Mouse (Mus musculus): ENCODE measurements around the gene Sync. TPM values are rescaled to one million over a fixed set of nuclear protein-coding genes. Genes with fewer than 3 reads are reported as not detected.

Gene Sync
- polyA plus RNA-seq, 1 experiment from 2014 or later = 0.13 TPM

DNA sequence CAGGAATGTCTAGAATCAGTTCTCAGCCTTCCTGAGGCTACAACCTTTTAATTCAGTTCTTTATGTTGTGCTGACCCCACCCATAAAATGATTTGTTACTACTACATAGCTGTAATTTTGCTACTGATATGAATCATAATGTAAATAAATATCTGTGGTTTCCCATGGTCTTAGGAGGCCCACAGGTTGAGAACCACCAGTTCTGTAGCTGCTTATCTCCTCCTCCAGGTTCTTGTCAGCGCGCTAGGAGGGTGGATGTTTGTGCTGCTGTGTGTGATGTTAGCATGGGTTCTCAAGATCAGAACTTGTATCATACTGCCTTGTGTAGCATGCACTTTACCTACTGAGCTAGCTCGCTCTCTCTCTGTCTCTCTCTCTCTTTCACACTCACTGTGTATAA lies 52.3 kb downstream of the Sync start:
- no peaks in the 10 kb centered on the region for H3K9me3 ChIP-seq (replicated peaks)
- ATAC-seq (ENCODE audit: low read depth) (peak; percentile 77), DNase-seq (no peak)
- H3K4me2 ChIP-seq = peak overlapping the region; percentile 50
- H3K36me3 ChIP-seq = peaks cover 30% of the 10 kb centered on the region
- 0 out of 2 replicates have a peak overlapping the region, but pooled peaks have one; percentile 1 for H3K4me3 ChIP-seq (replicated peaks)
- no peaks in the 10 kb centered on the region for H3K27me3 ChIP-seq
- peak overlapping the region; percentile 97 for H3K27ac ChIP-seq
- H3K4me1 ChIP-seq (replicated peaks) = peaks cover 50% of the 10 kb centered on the region
- peak overlapping the region; percentile 12 for H3K9ac ChIP-seq
- WGBS (ENCODE audit: insufficient replicate concordance) = 22% methylated on average over 3 of the region's 3 CpGs

DNA sequence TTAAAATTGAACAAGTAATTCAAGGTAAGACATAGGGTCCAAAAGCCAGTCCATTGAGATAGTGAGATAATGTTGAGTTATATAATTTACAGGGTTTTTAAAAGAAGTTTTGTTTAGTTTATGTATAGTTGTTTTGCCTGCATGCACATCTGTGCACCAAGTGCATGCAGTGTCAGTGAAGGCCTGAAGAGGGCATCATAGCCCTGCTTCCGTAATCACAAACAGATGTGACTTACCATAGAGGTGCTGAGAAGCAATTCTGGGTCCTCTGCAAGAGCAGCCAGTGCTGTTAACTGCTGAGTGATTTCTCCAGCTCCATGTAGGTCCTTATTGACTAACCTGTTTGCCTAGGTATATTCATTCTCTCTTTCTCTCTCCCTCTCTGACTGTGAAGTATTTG lies 54.5 kb downstream of the Sync start:
- DNase-seq = no peak
- H3K4me2 ChIP-seq = no peak overlapping the region
- no peak overlapping the region for H3K27ac ChIP-seq
- H3K4me3 ChIP-seq (replicated peaks) = no peak overlapping the region
- H3K4me1 ChIP-seq (replicated peaks) = peaks cover 41% of the 10 kb centered on the region
- 89% methylated on average over 1 of the region's 1 CpGs for WGBS (ENCODE audit: insufficient replicate concordance)
- H3K27me3 ChIP-seq = no peaks in the 10 kb centered on the region
- H3K36me3 ChIP-seq = peaks cover 46% of the 10 kb centered on the region
- no peak overlapping the region for H3K9ac ChIP-seq
- no peak for ATAC-seq (ENCODE audit: low read depth)
- no peaks in the 10 kb centered on the region for H3K9me3 ChIP-seq (replicated peaks)

DNA sequence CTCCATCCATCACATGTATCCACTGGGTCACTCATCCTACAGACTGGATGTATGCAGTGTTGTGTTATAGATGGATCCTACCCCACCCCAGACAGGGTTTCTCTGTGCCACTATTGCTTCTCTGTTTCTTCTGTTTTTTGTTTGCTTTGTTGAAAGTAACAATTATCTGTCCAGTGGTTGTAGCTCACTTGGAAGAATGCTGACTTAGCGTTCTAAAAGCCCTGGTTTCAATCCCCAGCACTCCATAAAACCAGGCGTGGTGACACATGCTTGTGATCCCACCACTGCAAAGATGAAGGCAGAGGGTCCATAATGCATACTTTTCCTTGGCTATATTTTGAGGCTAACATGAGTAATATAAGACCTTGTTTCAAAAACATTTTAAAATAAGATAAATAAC lies 55.3 kb downstream of the Sync start:
- DNase-seq (no peak), ATAC-seq (ENCODE audit: low read depth) (no peak)
- Histone ChIP-seq H3K9me3 (replicated peaks) (no peaks in the 10 kb centered on the region), H3K36me3 (peaks cover 48% of the 10 kb centered on the region), H3K4me2 (no peak overlapping the region), H3K9ac (no peak overlapping the region), H3K4me1 (replicated peaks) (peaks cover 33% of the 10 kb centered on the region), H3K4me3 (replicated peaks) (no peak overlapping the region), H3K27me3 (no peaks in the 10 kb centered on the region), H3K27ac (peak overlapping the region; percentile 27; the same call in 1 of the 2 replicates)
- 81% methylated on average over 2 of the region's 2 CpGs for WGBS (ENCODE audit: insufficient replicate concordance)

DNA sequence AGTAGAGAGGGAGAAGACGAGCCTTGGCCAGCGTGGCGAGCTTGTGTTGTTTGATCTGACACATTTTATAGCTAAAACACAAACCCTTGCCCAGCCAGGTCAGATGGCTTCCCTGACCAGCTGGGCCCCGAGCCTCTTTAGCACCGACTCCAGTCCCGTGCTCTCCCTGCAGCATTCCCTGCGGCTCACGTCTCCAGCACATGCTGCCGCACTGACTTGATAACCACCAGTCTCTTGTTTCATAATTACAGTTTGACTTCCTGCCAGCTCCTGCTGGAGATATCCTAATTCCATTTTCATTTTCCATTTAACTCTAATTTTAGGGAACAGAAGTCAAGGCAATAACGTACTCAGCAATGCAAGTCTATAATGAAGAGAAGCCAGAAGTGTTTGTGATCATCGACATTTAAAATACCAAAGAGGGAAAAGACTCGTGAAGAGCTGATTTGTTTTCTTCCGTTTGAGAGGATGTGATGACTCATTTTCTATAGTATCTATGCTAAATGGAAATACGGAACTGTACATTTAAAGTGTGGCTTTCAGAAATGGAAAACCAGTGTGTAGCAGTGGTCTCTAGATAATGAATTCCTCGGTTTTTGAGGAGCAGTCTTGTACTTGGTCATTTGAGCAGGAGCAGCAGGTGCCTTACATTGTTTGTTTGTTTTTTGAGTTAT lies 59.2 kb downstream of the Sync start:
- no peak for ATAC-seq (ENCODE audit: low read depth)

DNA sequence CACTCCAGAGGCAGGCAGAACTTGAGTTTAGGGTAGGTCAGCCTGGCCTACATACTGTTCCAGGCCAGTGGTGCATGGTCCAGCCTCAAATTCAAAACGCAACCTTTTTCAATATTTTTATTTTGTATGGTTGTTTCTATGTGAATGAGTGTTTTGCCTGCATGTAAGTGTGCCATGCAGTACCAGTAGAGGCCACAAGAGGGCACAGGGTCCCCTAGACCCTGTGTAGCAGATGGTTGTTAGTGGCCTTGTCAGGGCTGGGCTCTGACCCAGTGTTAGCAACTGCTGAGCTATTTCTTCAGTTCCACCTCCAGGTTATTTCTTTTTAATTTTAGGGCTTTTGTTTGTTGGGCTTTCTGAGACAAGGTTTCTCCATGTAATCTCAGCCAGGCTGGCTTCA lies 63.2 kb downstream of the Sync start:
- WGBS (ENCODE audit: insufficient replicate concordance) = 5% methylated on average over 1 of the region's 1 CpGs

More for the DNA sequence above, 59.2 kb downstream of the Sync start:
- Histone ChIP-seq H3K4me3 (replicated peaks) (no peak overlapping the region), H3K27ac (peak overlapping the region; percentile 32; the same call in 1 of the 2 replicates), H3K9ac (no peak overlapping the region), H3K27me3 (no peaks in the 10 kb centered on the region), H3K4me2 (no peak overlapping the region), H3K36me3 (peaks cover 46% of the 10 kb centered on the region), H3K9me3 (replicated peaks) (no peaks in the 10 kb centered on the region), H3K4me1 (replicated peaks) (no peaks in the 10 kb centered on the region)
- WGBS (ENCODE audit: insufficient replicate concordance) = 77% methylated on average over 15 of the region's 15 CpGs
- no peak for DNase-seq

DNA sequence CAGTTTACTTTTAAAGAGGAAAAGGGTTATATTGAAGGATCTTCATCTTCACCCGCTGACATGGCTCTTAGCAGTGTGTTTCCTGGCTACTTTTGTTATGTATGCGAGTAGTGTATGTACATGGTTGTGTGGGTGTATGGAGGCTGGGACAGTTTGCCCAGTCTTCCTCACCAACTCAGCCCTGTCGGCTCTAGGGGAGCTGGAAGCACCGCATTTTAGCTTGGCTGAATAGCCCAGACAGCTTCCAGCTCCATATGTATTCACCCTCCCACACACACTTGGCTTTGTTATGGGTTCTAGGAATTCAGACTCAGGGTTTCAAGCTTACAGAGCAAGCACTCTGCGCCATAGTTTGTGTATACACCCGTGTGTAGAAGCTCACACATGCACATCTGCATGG lies 63.7 kb downstream of the Sync start:
- peaks cover 21% of the 10 kb centered on the region for H3K36me3 ChIP-seq
- ATAC-seq (ENCODE audit: low read depth) (0 out of 2 replicates have a peak, but pooled peaks have one; percentile 26), DNase-seq (no peak)
- H3K27me3 ChIP-seq = no peaks in the 10 kb centered on the region
- H3K4me1 ChIP-seq (replicated peaks) = peaks cover 8% of the 10 kb centered on the region
- 62% methylated on average over 6 of the region's 6 CpGs for WGBS (ENCODE audit: insufficient replicate concordance)
- no peak overlapping the region for H3K4me2 ChIP-seq
- no peak overlapping the region for H3K4me3 ChIP-seq (replicated peaks)
- no peak overlapping the region for H3K27ac ChIP-seq
- H3K9me3 ChIP-seq (replicated peaks) = no peaks in the 10 kb centered on the region
- no peak overlapping the region for H3K9ac ChIP-seq

More for the DNA sequence above, 63.2 kb downstream of the Sync start:
- Histone ChIP-seq H3K9ac (no peak overlapping the region), H3K27me3 (no peaks in the 10 kb centered on the region), H3K4me1 (replicated peaks) (peaks cover 8% of the 10 kb centered on the region), H3K4me2 (no peak overlapping the region), H3K27ac (no peak overlapping the region), H3K4me3 (replicated peaks) (no peak overlapping the region), H3K36me3 (peaks cover 19% of the 10 kb centered on the region), H3K9me3 (replicated peaks) (no peaks in the 10 kb centered on the region)
- ATAC-seq (ENCODE audit: low read depth) (peak; percentile 78; the same call in 1 of the 2 replicates), DNase-seq (no peak)

DNA sequence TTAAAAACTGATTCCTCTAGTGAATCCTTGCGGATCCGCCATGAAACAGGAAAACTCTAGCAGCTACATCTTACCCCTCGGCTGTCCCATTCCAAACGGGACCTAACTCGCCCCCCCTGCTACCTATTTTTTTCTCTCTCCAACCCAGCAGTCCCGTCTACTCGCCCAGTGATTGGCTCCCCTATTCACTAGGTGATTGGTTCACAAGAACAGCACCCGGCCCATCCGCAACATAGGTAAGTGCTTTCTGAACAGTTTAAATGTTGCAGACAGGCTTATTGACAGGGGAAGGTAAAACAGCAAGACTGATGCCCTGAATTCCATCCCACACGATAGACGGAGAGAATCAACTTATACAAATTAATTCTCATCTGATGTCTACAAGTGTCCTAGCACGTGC lies 65.8 kb downstream of the Sync start:
- 85% methylated on average over 12 of the region's 12 CpGs for WGBS (ENCODE audit: insufficient replicate concordance)
- no peak overlapping the region for H3K9ac ChIP-seq

DNA sequence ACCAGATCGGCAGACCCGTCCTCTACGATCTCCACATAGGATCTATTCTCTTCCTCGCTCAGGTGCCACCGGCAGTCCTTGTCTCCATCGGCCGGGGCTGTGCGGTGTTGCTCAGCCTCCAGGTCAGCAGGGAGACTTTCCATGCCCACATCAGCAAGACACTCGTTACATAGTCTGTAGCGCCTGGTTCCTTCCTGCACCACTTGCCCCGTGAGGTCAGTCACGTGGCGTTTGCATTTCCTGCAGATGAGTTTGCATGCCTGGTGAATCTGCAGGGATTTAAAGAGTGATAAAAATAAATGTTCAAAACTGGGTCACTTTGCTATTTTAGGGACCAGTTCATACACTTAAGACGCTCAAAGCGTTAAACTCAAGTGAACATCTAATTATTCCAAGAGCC lies 66.8 kb downstream of the Sync start:
- 64% methylated on average over 15 of the region's 15 CpGs for WGBS (ENCODE audit: insufficient replicate concordance)
- Histone ChIP-seq H3K27ac (no peak overlapping the region), H3K4me2 (no peak overlapping the region), H3K4me1 (replicated peaks) (peaks cover 8% of the 10 kb centered on the region), H3K27me3 (no peaks in the 10 kb centered on the region), H3K9me3 (replicated peaks) (no peaks in the 10 kb centered on the region), H3K9ac (no peak overlapping the region), H3K4me3 (replicated peaks) (no peak overlapping the region), H3K36me3 (peaks cover 13% of the 10 kb centered on the region; the same call in 1 of the 2 replicates)
- ATAC-seq (ENCODE audit: low read depth) (no peak), DNase-seq (no peak)

More for the DNA sequence above, 65.8 kb downstream of the Sync start:
- Histone ChIP-seq H3K9me3 (replicated peaks) (no peaks in the 10 kb centered on the region), H3K4me2 (no peak overlapping the region), H3K27me3 (no peaks in the 10 kb centered on the region), H3K4me3 (replicated peaks) (no peak overlapping the region), H3K27ac (no peak overlapping the region), H3K36me3 (peaks cover 13% of the 10 kb centered on the region; the same call in 1 of the 2 replicates), H3K4me1 (replicated peaks) (peaks cover 8% of the 10 kb centered on the region)
- DNase-seq (no peak), ATAC-seq (ENCODE audit: low read depth) (no peak)

DNA sequence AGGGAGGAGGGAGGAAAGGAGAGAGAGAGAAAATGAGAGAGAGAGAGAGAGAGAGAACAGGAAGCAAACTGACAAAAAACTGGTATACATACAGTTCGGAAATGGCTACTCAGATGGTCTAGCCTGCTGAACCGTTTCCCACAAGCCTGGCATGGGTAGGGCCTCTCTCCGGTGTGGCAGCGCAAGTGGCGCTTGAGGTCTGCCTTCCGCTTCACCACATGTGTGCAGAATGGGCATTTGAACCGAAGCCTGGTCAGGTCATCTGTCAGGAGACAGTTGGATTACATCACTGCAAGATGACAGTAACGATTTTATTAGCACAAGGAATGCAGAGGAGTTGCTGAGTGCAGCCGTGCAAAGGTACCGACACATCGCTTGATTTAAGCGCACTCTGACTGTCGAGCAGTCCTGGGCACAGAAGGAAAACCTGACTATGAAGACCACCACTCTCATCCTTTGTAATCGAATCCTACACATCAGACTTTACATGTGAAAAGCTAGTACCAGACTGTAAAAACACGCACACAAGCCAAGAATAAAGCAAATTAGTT lies 70.3 kb downstream of the Sync start:
- Histone ChIP-seq H3K27me3 (no peaks in the 10 kb centered on the region), H3K36me3 (peaks cover 13% of the 10 kb centered on the region; the same call in 1 of the 2 replicates), H3K27ac (no peak overlapping the region), H3K4me1 (replicated peaks) (peaks cover 12% of the 10 kb centered on the region), H3K9me3 (replicated peaks) (no peaks in the 10 kb centered on the region), H3K9ac (no peak overlapping the region), H3K4me3 (replicated peaks) (no peak overlapping the region), H3K4me2 (no peak overlapping the region)
- ATAC-seq (ENCODE audit: low read depth) = no peak
- DNase-seq = no peak
- WGBS (ENCODE audit: insufficient replicate concordance) = 76% methylated on average over 15 of the region's 15 CpGs

Small RNA genes within 50 kb of the gene (microRNA-seq; reads per million reads assigned to microRNA genes)
- gene Gm22994 = not detected

Other genes with a start within 250 kb of the Sync start
- gene Rnf19b, start 229.3 kb upstream of the Sync start, polyA plus RNA-seq (2015; fragmentation: Nextera tagmentation; extraction: Ambion mirVana) = 4.8 and 5.9 TPM in 2 replicates
- gene Tmem54, start 182.1 kb upstream of the Sync start, polyA plus RNA-seq (2015; fragmentation: Nextera tagmentation; extraction: Ambion mirVana) = 1.9 and 2.1 TPM in 2 replicates
- 0.92 and 1.2 TPM in 2 replicates for gene Hpca, start 165.6 kb upstream of the Sync start, polyA plus RNA-seq (2015; fragmentation: Nextera tagmentation; extraction: Ambion mirVana)
- gene Fndc5, start 150.6 kb upstream of the Sync start, polyA plus RNA-seq (2015; fragmentation: Nextera tagmentation; extraction: Ambion mirVana) = 1.1 TPM in 2 replicates
- gene S100pbp, start 97.9 kb upstream of the Sync start, polyA plus RNA-seq (2015; fragmentation: Nextera tagmentation; extraction: Ambion mirVana) = 5.8 and 7.4 TPM in 2 replicates
- gene Yars, start 97.9 kb upstream of the Sync start, polyA plus RNA-seq (2015; fragmentation: Nextera tagmentation; extraction: Ambion mirVana) = 69.9 and 78.8 TPM in 2 replicates
- 0.47 and 0.59 TPM in 2 replicates for gene C77080, start 26.2 kb upstream of the Sync start, polyA plus RNA-seq (2015; fragmentation: Nextera tagmentation; extraction: Ambion mirVana)
- 290 and 339 TPM in 2 replicates for gene Rbbp4, start 47.8 kb downstream of the Sync start, polyA plus RNA-seq (2015; fragmentation: Nextera tagmentation; extraction: Ambion mirVana)
- gene Zbtb8os, start 48.1 kb downstream of the Sync start, polyA plus RNA-seq (2015; fragmentation: Nextera tagmentation; extraction: Ambion mirVana) = 30.4 and 34.6 TPM in 2 replicates
- 2.4 and 2.7 TPM in 2 replicates for gene Zbtb8a, start 90.5 kb downstream of the Sync start, polyA plus RNA-seq (2015; fragmentation: Nextera tagmentation; extraction: Ambion mirVana)
- 0.96 and 1.6 TPM in 2 replicates for gene Zbtb8b, start 153.2 kb downstream of the Sync start, polyA plus RNA-seq (2015; fragmentation: Nextera tagmentation; extraction: Ambion mirVana)
- gene Bsdc1, start 174.0 kb downstream of the Sync start, polyA plus RNA-seq (2015; fragmentation: Nextera tagmentation; extraction: Ambion mirVana) = 48.7 and 49.9 TPM in 2 replicates
- 0.07 TPM in 1 of 2 replicates, not detected in the other for gene Tssk3, start 203.4 kb downstream of the Sync start, polyA plus RNA-seq (2015; fragmentation: Nextera tagmentation; extraction: Ambion mirVana)
- gene Fam229a, start 203.6 kb downstream of the Sync start, polyA plus RNA-seq (2015; fragmentation: Nextera tagmentation; extraction: Ambion mirVana) = 0.21 and 0.44 TPM in 2 replicates
- 82.7 and 85.9 TPM in 2 replicates for gene Marcksl1, start 226.0 kb downstream of the Sync start, polyA plus RNA-seq (2015; fragmentation: Nextera tagmentation; extraction: Ambion mirVana)

Measured in liver, embryonic 13.5 days (tissue).